Mouse (Mus musculus): ENCODE results near the gene Slc25a18.

- no peak for TF ChIP-seq GATA1 (IDR thresholded peaks at IDR 0.05; ENCODE audit: borderline replicate concordance, low read length)
- no peak for TF ChIP-seq FLI1 (IDR thresholded peaks at IDR 0.05; ENCODE audit: low read length)
Measured at GRCm38 (mm10) chr6:120834766-120835321, 61.5 kb downstream of the Slc25a18 start.

Data from megakaryocyte, embryonic 14.5 days (primary cell).